Comparison of ENCODE assay signal across 7 mouse cellular contexts in the genomic region with DNA sequence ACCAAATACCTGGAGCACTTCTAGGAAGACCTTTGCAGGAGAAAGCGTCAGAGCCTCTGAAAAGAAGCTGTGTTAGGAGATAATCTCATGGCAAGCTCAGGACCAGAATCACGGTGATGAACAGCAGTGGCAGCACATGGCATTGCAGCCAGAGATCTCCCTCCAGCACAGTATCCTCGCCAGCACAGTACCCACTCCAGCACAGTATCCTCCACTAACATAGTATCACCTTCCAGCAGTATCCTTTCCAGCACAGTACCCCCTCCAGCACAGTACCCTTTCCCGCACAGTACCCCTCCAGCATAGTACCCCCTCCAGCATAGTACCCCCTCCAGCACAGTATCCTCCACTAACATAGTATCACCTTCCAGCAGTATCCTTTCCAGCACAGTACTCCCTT.
DNase-seq lines count a peak whose midpoint lies in the region; ATAC-seq lines count a peak whose summit lies in the region.
"Not testable (repeated sequence)": the region's sequence is repeated elsewhere in the genome, so short reads cannot be mapped to it uniquely, and the experiment has no call there.

No protein-coding gene starts in this region.

- WGBS in forebrain, embryonic 11.5 days, result 90% methylated on average over 4 of the region's 4 CpGs
- WGBS in hindbrain, embryonic 13.5 days, result 93% methylated on average over 4 of the region's 4 CpGs
- WGBS in kidney, embryonic 16.5 days, result 88% methylated on average over 4 of the region's 4 CpGs
- WGBS in limb, embryonic 12.5 days, result 87% methylated on average over 4 of the region's 4 CpGs
- WGBS in midbrain, embryonic 13.5 days, result 82% methylated on average over 4 of the region's 4 CpGs

- H3K4me1 ChIP-seq in forebrain, embryonic 11.5 days (replicated peaks; ENCODE audit: control insufficient read depth, insufficient read depth, low read length); hindbrain, embryonic 13.5 days (replicated peaks); kidney, embryonic 16.5 days (ENCODE audit: insufficient read depth, low read length); limb, embryonic 12.5 days (replicated peaks); midbrain, embryonic 13.5 days (replicated peaks): not testable (repeated sequence)

- not testable (repeated sequence) for H3K9me3 ChIP-seq in forebrain, embryonic 11.5 days (ENCODE audit: control insufficient read depth, low read length); hindbrain, embryonic 13.5 days; kidney, embryonic 16.5 days (ENCODE audit: low read length); limb, embryonic 12.5 days; midbrain, embryonic 13.5 days

- H3K4me2 ChIP-seq in forebrain, embryonic 11.5 days (ENCODE audit: low read depth, low read length, severe bottlenecking); hindbrain, embryonic 13.5 days; kidney, embryonic 16.5 days (replicated peaks; ENCODE audit: low read depth, low read length); limb, embryonic 12.5 days; midbrain, embryonic 13.5 days (replicated peaks): not testable (repeated sequence)

- ATAC-seq in forebrain, embryonic 11.5 days (replicated peaks; ENCODE audit: low FRiP score), result 0 out of 2 replicates have a peak, but pooled peaks have one; percentile 29
- ATAC-seq in hindbrain, embryonic 13.5 days (ENCODE audit: low FRiP score), result peak; percentile 54; the same call in 1 of the 2 replicates
- peak; percentile 20 for ATAC-seq in kidney, embryonic 16.5 days (ENCODE audit: low FRiP score, low TSS enrichment)
- peak; percentile 11; the same call in 1 of the 2 replicates for ATAC-seq in limb, embryonic 12.5 days (ENCODE audit: insufficient number of reproducible peaks, insufficient read depth, low FRiP score, low TSS enrichment, low read depth)
- peak; percentile 28; the same call in 1 of the 2 replicates for ATAC-seq in midbrain, embryonic 13.5 days

- DNase-seq in cerebellum, adult 9-11 months, result peak; percentile 8
- not testable (repeated sequence) for DNase-seq in forebrain, embryonic 11.5 days (ENCODE audit: low spot score)
- peak; percentile 4 for DNase-seq in thymus, postnatal 4 days

- not testable (repeated sequence) for H3K9ac ChIP-seq in forebrain, embryonic 11.5 days (ENCODE audit: low read length); hindbrain, embryonic 13.5 days; kidney, embryonic 16.5 days (replicated peaks; ENCODE audit: low read length); limb, embryonic 12.5 days (replicated peaks); midbrain, embryonic 13.5 days (replicated peaks)

- H3K27ac ChIP-seq in forebrain, embryonic 11.5 days (ENCODE audit: low read depth, low read length); hindbrain, embryonic 13.5 days; kidney, embryonic 16.5 days (ENCODE audit: low read length); limb, embryonic 12.5 days; midbrain, embryonic 13.5 days: not testable (repeated sequence)

- H3K27me3 ChIP-seq in forebrain, embryonic 11.5 days (ENCODE audit: control insufficient read depth, insufficient read depth, low read length); hindbrain, embryonic 13.5 days; kidney, embryonic 16.5 days (ENCODE audit: insufficient read depth, low read length); limb, embryonic 12.5 days; midbrain, embryonic 13.5 days: not testable (repeated sequence)

- H3K4me3 ChIP-seq in forebrain, embryonic 11.5 days (ENCODE audit: low read depth, low read length); hindbrain, embryonic 13.5 days; kidney, embryonic 16.5 days (ENCODE audit: low read length); limb, embryonic 12.5 days (replicated peaks); midbrain, embryonic 13.5 days (replicated peaks): not testable (repeated sequence)

- H3K36me3 ChIP-seq in forebrain, embryonic 11.5 days (ENCODE audit: control insufficient read depth, insufficient read depth, low read length), result not testable (repeated sequence)
- H3K36me3 ChIP-seq in hindbrain, embryonic 13.5 days, result peaks cover 90% of the 10 kb centered on the region
- H3K36me3 ChIP-seq in kidney, embryonic 16.5 days (ENCODE audit: insufficient read depth, low read length), result peaks cover 50% of the 10 kb centered on the region
- peaks cover 89% of the 10 kb centered on the region for H3K36me3 ChIP-seq in limb, embryonic 12.5 days
- peaks cover 80% of the 10 kb centered on the region for H3K36me3 ChIP-seq in midbrain, embryonic 13.5 days
